Mouse (Mus musculus): ENCODE data around the gene Rasgef1a.

DNA sequence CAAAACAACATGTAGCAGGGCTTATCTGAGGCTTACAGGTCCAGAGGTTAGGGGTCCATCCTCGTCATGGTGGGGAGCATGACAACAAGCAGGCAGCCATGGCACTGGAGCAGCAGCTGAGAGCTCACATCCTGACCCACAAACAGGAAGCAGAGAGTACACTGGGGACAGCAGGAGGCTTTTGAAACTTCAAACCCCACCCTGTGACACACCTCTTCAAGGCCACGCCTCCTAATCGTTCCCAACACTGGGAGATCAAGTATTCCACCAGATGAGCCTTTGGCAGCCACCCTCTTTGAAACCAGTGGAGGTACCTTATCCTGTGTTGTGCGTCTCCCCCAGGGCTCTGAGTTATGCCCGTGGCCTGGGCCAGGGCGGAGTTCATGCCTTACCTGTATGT, 38.5 kb downstream of the Rasgef1a start:
- TF ChIP-seq E2F4 (IDR thresholded peaks at IDR 0.05; ENCODE audit: borderline replicate concordance, low read depth, low read length) (no peak), EP300 (IDR thresholded peaks at IDR 0.05; ENCODE audit: low read depth in 1 of 2, low read length in 2 of 2) (no peak), POLR2A (IDR thresholded peaks at IDR 0.05; ENCODE audit: control insufficient read depth in 1 of 2, insufficient read depth in 1 of 2, low read depth in 1 of 2, low read length in 2 of 2, poor library complexity in 1 of 2) (no peak), CTCF (IDR thresholded peaks at IDR 0.05 in 2 of 3, conservative IDR thresholded peaks at IDR 0.05 in 1 of 3; ENCODE audit: control insufficient read depth in 1 of 3, insufficient read depth in 1 of 3, low read depth in 2 of 3, low read length in 3 of 3, poor library complexity in 1 of 3, severe bottlenecking in 1 of 3) (no peak), ETS1 (IDR thresholded peaks at IDR 0.05; ENCODE audit: low read depth, low read length) (no peak), ZKSCAN1 (IDR thresholded peaks at IDR 0.05; ENCODE audit: low read depth, low read length) (no peak), HCFC1 (IDR thresholded peaks at IDR 0.05; ENCODE audit: low read depth, low read length) (no peak), GATA1 (IDR thresholded peaks at IDR 0.05; ENCODE audit: low read depth, low read length) (no peak), CHD2 (IDR thresholded peaks at IDR 0.05; ENCODE audit: low read length) (no peak), NELFE (IDR thresholded peaks at IDR 0.05; ENCODE audit: low read depth, low read length) (no peak), SIN3A (IDR thresholded peaks at IDR 0.05; ENCODE audit: low read length) (no peak)
